Mouse (Mus musculus) forebrain, postnatal 0 days (tissue): Measurements from ENCODE around the gene Wnk2. TPM values are rescaled to one million over a fixed set of nuclear protein-coding genes. Genes with fewer than 3 reads are reported as not detected.

Source experiments
- ATAC-seq: fragments of 200-750 bp; cut with Nextera tagmentation; 2 replicates; pipeline ENCODE4 v1.8.0; 2017; ENCODE audit warnings: mild to moderate bottlenecking, moderate library complexity
- DNase-seq: peaks from one replicate; pipeline ENCODE4 v3.0.0-alpha.2; 2015
- H3K27ac ChIP-seq: fragments of 300-500 bp; sonication (generic); 2 replicates; pipeline ENCODE4 v1.5.1; 2014; ENCODE audit warnings: low read depth, mild to moderate bottlenecking, antibody characterized with exemption, low read length, moderate library complexity, mixed read lengths
- H3K27me3 ChIP-seq: fragments of 300-500 bp; sonication (generic); 2 replicates; pipeline ENCODE4 v1.6.1; 2014; ENCODE audit warnings: mild to moderate bottlenecking, low read length, mixed read lengths; ENCODE audit not compliant: insufficient read depth
- H3K36me3 ChIP-seq: fragments of 300-500 bp; sonication (generic); 2 replicates; pipeline ENCODE4 v1.6.1; 2014; ENCODE audit warnings: mild to moderate bottlenecking, moderate library complexity; ENCODE audit not compliant: insufficient read depth
- H3K4me1 ChIP-seq: fragments of 300-500 bp; sonication (generic); 2 replicates; pipeline ENCODE4 v1.6.1; 2014; ENCODE audit warnings: antibody characterized with exemption; ENCODE audit not compliant: insufficient read depth
- H3K4me2 ChIP-seq: fragments of 300-500 bp; sonication (generic); 2 replicates; pipeline ENCODE4 v1.6.1; 2014; ENCODE audit warnings: low read depth, mild to moderate bottlenecking, moderate library complexity
- H3K4me3 ChIP-seq: fragments of 300-500 bp; sonication (generic); 2 replicates; pipeline ENCODE4 v1.5.1; 2014; ENCODE audit warnings: low read depth, low read length, mixed read lengths
- H3K9ac ChIP-seq: fragments of 300-500 bp; sonication (generic); 2 replicates; pipeline ENCODE4 v1.6.1; 2014; ENCODE audit warnings: mild to moderate bottlenecking
- H3K9me3 ChIP-seq: fragments of 300-500 bp; sonication (generic); 2 replicates; pipeline ENCODE4 v1.6.1; 2016; ENCODE audit warnings: low read length
- CTCF ChIP-seq: sonication (generic); IDR thresholded peaks from 2 replicates; pipeline ENCODE4 v1.5.1; 2016; ENCODE audit warnings: antibody characterized with exemption, control low read depth, low read depth
- WGBS: fragments of 180-500 bp; shearing (Covaris S2); extraction: QIAGEN DNeasy Blood & Tissue Kit; methylation state at CpG from one replicate; pipeline ENCODE4 v1.1.7; 2014; 5-methylcytosine and 5-hydroxymethylcytosine counted together
- polyA plus RNA-seq: library from polyadenylated mRNA; unstranded; fragments of >200 nt; fragmentation: Nextera tagmentation; extraction: Ambion mirVana; gene quantifications from 2 replicates; pipeline ENCODE4 v1.2.1, GENCODE M21; 2015
- total RNA-seq: library from RNA; depleted of rRNA; stranded (reverse); fragments of >200 nt; gene quantifications from 2 replicates; pipeline ENCODE4 v1.2.3, GENCODE M21; 2014

The Wnk2 gene
- total and polyA plus RNA-seq, 2 experiments from 2014 or later: 15.2 to 46.6 TPM

DNA sequence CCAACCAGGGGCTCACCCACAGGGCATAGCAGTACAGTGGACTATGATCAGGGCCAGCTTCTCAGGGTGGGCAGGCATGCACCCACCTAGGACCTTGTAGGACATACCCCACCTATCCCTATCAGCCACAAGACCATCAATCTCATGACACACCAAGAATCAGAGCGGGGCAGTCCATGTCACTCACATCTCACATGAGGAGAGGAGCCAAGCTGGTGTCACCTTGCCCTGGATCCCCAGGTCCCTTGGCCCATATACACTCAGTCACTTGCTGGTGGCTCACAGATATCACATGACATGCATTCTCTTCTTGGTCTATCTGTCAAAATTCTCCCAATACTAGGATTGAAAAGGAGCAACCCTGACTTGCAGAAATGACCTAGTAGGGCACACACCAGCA is 18.7 kb downstream of the Wnk2 start:
- DNase-seq: no peak
- TF ChIP-seq CTCF: no peak
- Histone ChIP-seq H3K4me3 (no peak overlapping the region), H3K9me3 (no peaks in the 10 kb centered on the region), H3K4me2 (no peak overlapping the region), H3K36me3 (no peaks in the 10 kb centered on the region), H3K27me3 (no peaks in the 10 kb centered on the region), H3K27ac (no peak overlapping the region), H3K4me1 (peaks cover 39% of the 10 kb centered on the region), H3K9ac (no peak overlapping the region)
- 96% methylated on average over 1 of the region's 1 CpGs for WGBS
- no peak for ATAC-seq

DNA sequence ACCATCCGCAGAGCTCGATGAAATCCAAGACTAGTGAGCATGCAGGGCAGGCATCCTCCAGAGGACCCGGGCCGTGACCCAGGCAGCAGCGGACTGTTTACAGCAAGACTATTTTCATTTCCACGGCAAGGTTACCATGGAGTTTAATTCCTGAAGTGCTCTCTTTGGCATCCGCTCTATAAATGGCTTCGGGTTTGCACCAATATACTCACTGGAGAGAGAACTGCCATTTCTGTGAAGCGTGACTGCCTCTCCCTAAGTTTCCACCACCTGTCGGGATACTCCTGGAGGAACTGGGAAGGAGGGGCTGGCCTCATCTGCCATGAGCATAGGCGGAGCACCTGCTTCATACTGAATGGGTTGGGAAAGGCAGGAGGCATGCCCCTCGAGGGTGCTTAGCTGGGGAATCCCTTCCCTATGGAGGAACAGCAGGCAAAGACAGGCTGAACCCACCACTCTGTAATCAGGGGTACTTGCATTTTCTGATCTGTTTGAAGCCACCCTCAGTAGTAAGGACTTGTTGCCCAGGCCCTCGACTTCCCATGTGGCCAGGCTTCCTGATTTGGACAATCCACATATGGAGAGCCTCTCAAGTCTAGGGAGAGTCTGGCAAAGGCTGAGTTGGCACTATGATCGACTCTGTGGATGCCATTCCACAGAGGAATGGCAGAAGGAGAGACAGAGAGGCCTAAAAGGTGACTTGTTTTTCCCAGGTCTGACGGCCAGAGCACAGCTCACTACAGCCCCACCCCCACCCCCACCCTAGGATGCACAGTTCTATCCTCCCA is 19.8 kb downstream of the Wnk2 start:
- peak; percentile 54 for ATAC-seq
- Histone ChIP-seq H3K9me3 (no peaks in the 10 kb centered on the region), H3K9ac (no peak overlapping the region; the same call in 1 of the 2 replicates), H3K4me1 (peaks cover 39% of the 10 kb centered on the region), H3K27me3 (no peaks in the 10 kb centered on the region), H3K4me2 (peak overlapping the region; percentile 13; the same call in 1 of the 2 replicates), H3K36me3 (no peaks in the 10 kb centered on the region), H3K27ac (peak overlapping the region; percentile 29), H3K4me3 (no peak overlapping the region)
- DNase-seq: peak; percentile 40
- no peak for TF ChIP-seq CTCF
- 23% methylated on average over 15 of the region's 15 CpGs for WGBS

DNA sequence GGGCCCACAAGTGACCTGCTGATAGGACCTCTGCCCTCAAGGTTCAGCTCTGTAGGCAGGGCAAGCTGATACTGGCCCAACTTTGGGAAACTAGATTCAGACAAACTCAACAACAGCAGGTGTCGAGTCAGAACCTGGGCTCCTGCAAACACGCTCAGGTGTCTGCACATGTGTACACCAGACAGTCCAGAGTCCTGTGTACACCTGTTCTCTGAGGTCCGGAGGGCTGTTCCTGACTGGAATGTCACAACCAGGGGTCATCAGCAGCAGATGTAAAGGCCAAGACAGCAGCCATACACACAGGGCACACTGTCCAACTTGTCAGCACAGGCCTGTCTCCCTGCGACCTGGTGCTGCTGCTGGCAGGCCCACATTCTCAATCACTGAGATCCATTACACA is 25.7 kb downstream of the Wnk2 start:
- Histone ChIP-seq H3K36me3 (0 out of 2 replicates have a peak, but pooled peaks cover under 1% of the 10 kb centered on the region), H3K9me3 (no peaks in the 10 kb centered on the region), H3K27ac (no peak overlapping the region), H3K27me3 (no peaks in the 10 kb centered on the region), H3K4me3 (no peak overlapping the region), H3K4me1 (no peaks in the 10 kb centered on the region), H3K4me2 (no peak overlapping the region), H3K9ac (no peak overlapping the region)
- ATAC-seq (no peak), DNase-seq (no peak)
- 90% methylated on average over 4 of the region's 4 CpGs for WGBS
- no peak for TF ChIP-seq CTCF

DNA sequence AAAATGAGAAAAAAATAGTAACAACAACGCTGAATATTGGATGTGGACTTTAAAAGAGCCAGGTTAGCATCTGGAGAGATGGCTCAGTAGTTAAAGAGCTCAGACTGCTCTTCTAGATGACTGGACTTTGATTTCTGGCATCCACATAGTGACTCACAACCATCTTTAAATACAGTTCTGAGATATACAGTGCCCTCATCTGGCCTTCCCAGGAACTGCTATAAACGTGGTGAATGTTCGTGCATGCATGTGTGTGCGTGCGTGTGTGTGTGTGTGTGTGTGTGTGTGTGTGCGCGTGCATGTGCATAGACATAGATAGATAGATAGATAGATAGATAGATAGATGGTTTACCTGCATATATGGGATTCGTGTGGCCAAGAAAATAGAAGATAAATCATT is 30.3 kb downstream of the Wnk2 start:
- no peak for DNase-seq
- H3K27ac ChIP-seq: no peak overlapping the region
- H3K9ac ChIP-seq: no peak overlapping the region
- H3K4me1 ChIP-seq: no peaks in the 10 kb centered on the region
- 90% methylated on average over 8 of the region's 8 CpGs for WGBS
- 0 out of 2 replicates have a peak, but pooled peaks cover 2% of the 10 kb centered on the region for H3K36me3 ChIP-seq
- ATAC-seq: no peak
- peak; percentile 37; the same call in 1 of the 2 replicates for TF ChIP-seq CTCF
- no peak overlapping the region for H3K4me2 ChIP-seq
- no peaks in the 10 kb centered on the region for H3K9me3 ChIP-seq
- no peaks in the 10 kb centered on the region for H3K27me3 ChIP-seq
- no peak overlapping the region for H3K4me3 ChIP-seq

DNA sequence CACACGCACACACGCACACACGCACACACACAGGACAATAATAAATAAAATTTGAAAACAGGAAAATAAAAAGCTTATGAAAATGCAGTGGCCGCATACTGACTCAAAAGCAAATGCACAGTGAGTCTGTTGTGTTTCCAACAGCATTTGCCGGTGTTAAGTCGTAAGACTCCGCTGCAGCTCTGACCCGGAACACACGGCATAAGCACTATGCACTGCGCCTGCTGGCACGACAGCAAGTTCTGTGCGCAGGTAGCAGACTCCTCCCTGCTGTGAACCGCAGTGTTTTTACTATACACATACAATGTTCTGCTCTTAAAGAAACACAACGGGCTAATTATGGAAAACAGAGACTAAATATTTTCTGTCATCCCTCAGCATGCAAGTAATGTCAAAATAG is 32.9 kb downstream of the Wnk2 start:
- 68% methylated on average over 14 of the region's 14 CpGs for WGBS
- Histone ChIP-seq H3K27ac (no peak overlapping the region), H3K9ac (no peak overlapping the region), H3K4me3 (no peak overlapping the region), H3K4me1 (no peaks in the 10 kb centered on the region), H3K4me2 (no peak overlapping the region), H3K9me3 (no peaks in the 10 kb centered on the region), H3K36me3 (0 out of 2 replicates have a peak, but pooled peaks cover 3% of the 10 kb centered on the region), H3K27me3 (no peaks in the 10 kb centered on the region)
- DNase-seq (no peak), ATAC-seq (no peak)
- TF ChIP-seq CTCF: no peak

DNA sequence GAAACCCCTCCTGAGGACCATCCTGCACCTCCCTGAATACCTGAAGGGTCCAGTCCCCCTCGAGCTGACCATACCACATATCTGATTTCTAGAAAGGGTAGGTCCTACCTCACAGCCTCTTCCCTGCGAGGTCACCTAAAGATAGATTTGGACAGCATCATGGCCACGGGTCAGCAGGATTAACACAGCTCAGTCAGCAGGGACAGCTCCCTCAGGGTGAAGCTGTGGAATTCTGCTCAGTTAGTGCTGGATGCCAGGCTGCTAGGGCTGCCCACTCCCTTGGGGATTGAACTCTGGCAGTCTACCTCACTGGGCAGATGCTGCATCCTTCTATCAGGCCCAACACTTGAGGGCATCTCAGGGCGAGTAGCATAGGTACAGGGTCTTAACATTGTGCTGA is 33.7 kb downstream of the Wnk2 start:
- Histone ChIP-seq H3K27ac (no peak overlapping the region), H3K4me3 (no peak overlapping the region), H3K9me3 (no peaks in the 10 kb centered on the region), H3K27me3 (no peaks in the 10 kb centered on the region), H3K36me3 (0 out of 2 replicates have a peak, but pooled peaks cover 6% of the 10 kb centered on the region), H3K4me2 (no peak overlapping the region), H3K9ac (no peak overlapping the region), H3K4me1 (no peaks in the 10 kb centered on the region)
- no peak for TF ChIP-seq CTCF
- 80% methylated on average over 4 of the region's 4 CpGs for WGBS
- no peak for ATAC-seq
- DNase-seq: no peak

DNA sequence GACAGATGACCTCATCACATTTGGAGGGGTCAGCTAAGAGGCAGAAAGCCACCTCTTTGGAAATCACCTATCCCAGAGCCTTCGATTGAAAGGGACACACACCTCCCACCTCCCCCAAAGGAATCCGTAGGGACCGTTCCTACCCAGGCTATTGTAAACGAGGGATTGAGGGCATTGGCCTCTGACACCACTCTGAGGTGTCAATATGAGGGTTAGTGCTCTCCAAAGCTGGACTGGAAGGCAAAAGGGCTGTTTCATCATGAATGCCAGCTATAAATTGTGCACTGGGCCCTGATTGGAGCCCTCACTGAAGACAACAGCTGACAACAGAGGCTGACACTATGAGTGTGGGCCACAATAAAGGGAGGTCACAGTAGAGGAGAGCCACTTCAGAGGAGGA is 34.5 kb downstream of the Wnk2 start:
- no peak for DNase-seq
- H3K9ac ChIP-seq: no peak overlapping the region
- ATAC-seq: no peak
- WGBS: 76% methylated on average over 4 of the region's 4 CpGs
- H3K4me2 ChIP-seq: no peak overlapping the region
- H3K27ac ChIP-seq: no peak overlapping the region
- H3K9me3 ChIP-seq: no peaks in the 10 kb centered on the region
- H3K4me3 ChIP-seq: no peak overlapping the region
- no peaks in the 10 kb centered on the region for H3K27me3 ChIP-seq
- H3K4me1 ChIP-seq: no peaks in the 10 kb centered on the region
- 0 out of 2 replicates have a peak, but pooled peaks cover 6% of the 10 kb centered on the region for H3K36me3 ChIP-seq
- TF ChIP-seq CTCF: no peak
